Mouse (Mus musculus) gastrocnemius, postnatal 36 days (tissue): ENCODE results near the gene Gpr179. TPM values are rescaled to one million over a fixed set of nuclear protein-coding genes. Genes with fewer than 3 reads are reported as not detected.

Experiments used
- DNase-seq, 2 experiments: peaks; one replicate each; pipeline ENCODE4 v3.0.0; 2022
- intact Hi-C: fragments of 180-260 bp; cut with DNase I; formaldehyde crosslinking; loops from one replicate; pipeline ENCODE4 v1.15.1; 2025
- total RNA-seq, 2 experiments: library from RNA; stranded (reverse); gene quantifications; 2 replicates each; pipeline ENCODE4 v1.2.3; 2021

Gpr179 gene
- total RNA-seq, 2 experiments from 2014 or later: 0.03 TPM; not detected in 1

- intact Hi-C loops: loop anchor here (5.0 kb wide), 1 partner anchor 98 kb away; no protein-coding TSS in a partner anchor
- no peak for DNase-seq
Measured at GRCm38 (mm10) chr11:97299939-97300338, 51.9 kb downstream of the Gpr179 start.

DNA sequence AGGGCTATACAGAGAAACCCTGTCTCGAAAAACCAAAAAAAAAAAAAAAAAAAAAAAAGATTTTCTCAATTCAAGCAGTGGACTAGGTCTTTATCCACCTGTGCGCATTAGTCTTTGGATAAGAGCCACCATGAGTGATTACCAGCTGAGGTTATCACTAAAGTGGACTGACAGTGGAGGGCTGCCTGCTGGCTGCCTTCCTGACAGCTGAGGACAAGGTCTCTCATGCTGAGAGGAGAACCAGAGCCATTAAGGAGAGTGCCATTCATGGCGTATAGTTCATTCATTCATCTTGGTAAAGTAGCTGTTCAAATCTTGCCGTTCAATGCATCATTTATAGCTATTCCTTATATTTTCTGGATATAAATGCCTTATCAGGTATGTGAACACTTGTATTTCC, 55.3 kb downstream of the Gpr179 start:
- no peak for DNase-seq
- intact Hi-C loops: no loop called here

- intact Hi-C loops: no loop called here
- no peak for DNase-seq
Measured at GRCm38 (mm10) chr11:97292731-97293130, 59.1 kb downstream of the Gpr179 start.

GRCm38 (mm10) chr11:97289276-97290230, 62.3 kb downstream of the Gpr179 start:
- DNase-seq: peak; percentile 48 to 75
- intact Hi-C loops: no loop called here

GRCm38 (mm10) chr11:97287643-97288042, 64.2 kb downstream of the Gpr179 start:
- DNase-seq: no peak
- intact Hi-C loops: no loop called here

DNA sequence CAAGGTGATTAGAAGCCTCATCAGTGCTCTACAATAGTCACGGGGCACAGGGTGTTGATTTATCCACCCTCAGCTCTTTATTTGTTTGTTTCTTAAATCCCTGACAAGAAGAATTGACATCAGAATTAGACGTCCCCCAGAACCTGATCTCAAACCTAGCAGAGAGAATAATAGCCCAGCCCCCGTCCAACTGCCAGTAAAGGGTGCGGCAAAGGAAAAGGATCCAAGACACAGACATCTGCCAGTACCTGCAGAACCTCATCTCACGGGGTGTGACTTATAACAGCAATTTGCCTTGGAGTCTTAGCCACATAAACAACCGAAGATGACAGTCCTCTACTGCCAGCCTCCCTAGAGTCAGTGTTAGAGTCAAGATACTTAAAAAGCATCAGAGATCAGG, 64.9 kb downstream of the Gpr179 start:
- no peak for DNase-seq
- intact Hi-C loops: no loop called here

- no peak for DNase-seq
- intact Hi-C loops: no loop called here
Measured at GRCm38 (mm10) chr11:97285852-97286775, 65.8 kb downstream of the Gpr179 start.

DNA sequence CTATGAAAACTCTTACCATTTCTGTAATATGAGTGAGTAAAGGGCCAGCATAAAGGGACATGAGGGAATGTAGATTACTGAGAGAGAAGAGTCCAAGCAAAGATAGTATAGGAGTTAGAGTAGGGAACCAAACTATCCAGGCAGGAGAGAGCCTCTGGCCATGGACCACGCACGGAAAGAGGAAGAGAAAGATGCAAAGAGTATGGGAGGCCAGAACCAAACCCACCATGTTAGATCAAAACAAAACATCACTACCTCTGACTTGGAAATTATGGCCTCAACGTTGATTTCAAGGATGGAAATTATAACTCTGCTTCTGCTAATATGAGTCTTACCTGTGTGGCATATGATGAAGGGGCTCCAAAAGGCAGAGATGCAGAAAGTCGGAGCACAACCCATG, 67.0 kb downstream of the Gpr179 start:
- intact Hi-C loops: no loop called here
- no peak for DNase-seq

DNA sequence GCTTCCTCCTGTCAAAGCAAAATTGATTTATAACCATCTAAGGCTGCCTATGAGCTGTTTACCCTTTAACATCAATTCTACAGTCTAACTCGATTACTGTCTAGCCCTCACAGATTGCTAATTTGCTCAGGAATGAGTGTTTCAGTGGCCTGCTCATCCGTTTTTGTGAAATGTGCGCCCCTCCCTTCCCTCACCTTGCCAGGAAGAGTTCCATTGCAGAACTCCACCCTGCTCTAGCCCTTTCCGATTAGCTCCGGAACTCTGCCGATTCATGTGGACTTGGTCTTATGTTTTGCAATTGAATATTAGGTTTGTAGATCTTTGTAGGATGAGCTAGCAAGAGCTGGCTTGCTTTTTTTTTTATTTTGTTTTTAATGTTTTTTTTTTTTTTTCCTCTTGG, 69.7 kb downstream of the Gpr179 start:
- intact Hi-C loops: no loop called here

More for the DNA sequence above, 69.7 kb downstream of the Gpr179 start:
- no peak for DNase-seq

Other genes with a start within 250 kb of the Gpr179 start
- under 1 TPM; 0.44 to 0.69 TPM for gene Tbx21, start 236.7 kb downstream of the Gpr179 start, total RNA-seq
- 1 to 10 TPM; 5.9 to 6.6 TPM for gene Tbkbp1, start 200.6 kb downstream of the Gpr179 start, total RNA-seq
- 10 to 100 TPM; 46.2 to 52.3 TPM for gene Kpnb1, start 164.2 kb downstream of the Gpr179 start, total RNA-seq
- gene Npepps, start 71.4 kb downstream of the Gpr179 start, total RNA-seq: 10 to 100 TPM; 51.5 to 56.9 TPM
- gene Mrpl45, start 36.4 kb downstream of the Gpr179 start, total RNA-seq: 10 to 100 TPM; 33.5 to 37.9 TPM
- gene Socs7, start 10.5 kb upstream of the Gpr179 start, total RNA-seq: 10 to 100 TPM; 42.0 to 43.4 TPM
- 1 to 10 TPM; 5.4 to 6.6 TPM for gene Arhgap23, start 63.5 kb upstream of the Gpr179 start, total RNA-seq
- not detected for gene 4933428G20Rik, start 148.3 kb upstream of the Gpr179 start, total RNA-seq
- under 1 TPM; 0.59 to 0.72 TPM for gene Srcin1, start 224.1 kb upstream of the Gpr179 start, total RNA-seq